Mouse (Mus musculus): Measurements from ENCODE around the gene Mpdz.

DNA sequence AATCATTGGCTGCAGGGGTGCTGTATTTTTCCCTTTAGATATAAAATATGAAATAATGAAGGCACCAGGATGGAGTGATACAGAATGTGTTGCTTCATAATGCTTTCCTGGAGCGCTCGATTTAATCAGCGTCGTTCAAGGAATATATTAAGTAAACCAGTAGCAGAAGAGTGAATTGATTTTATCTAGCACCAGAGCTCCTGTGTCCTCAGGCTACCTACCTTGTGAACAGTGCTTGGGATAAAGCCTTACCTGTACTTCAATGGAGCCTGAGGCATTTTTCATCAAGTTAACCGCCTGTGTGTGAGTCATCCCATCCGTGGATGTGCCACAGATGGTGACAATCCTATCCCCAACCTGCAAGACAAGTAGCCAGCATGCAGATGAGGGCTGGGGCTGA is 159.5 kb downstream of the Mpdz start:
- TF ChIP-seq POLR2A (IDR thresholded peaks at IDR 0.05; ENCODE audit: control insufficient read depth in 1 of 2, insufficient read depth in 1 of 2, low read depth in 1 of 2, low read length in 2 of 2, poor library complexity in 1 of 2): no peak
- no peak for TF ChIP-seq POLR2AphosphoS2 (IDR thresholded peaks at IDR 0.05; ENCODE audit: low read length)
- TF ChIP-seq ZKSCAN1 (IDR thresholded peaks at IDR 0.05; ENCODE audit: low read depth, low read length): no peak
- no peak for TF ChIP-seq CTCF (IDR thresholded peaks at IDR 0.05 in 2 of 3, conservative IDR thresholded peaks at IDR 0.05 in 1 of 3; ENCODE audit: control insufficient read depth in 1 of 3, insufficient read depth in 1 of 3, low read depth in 2 of 3, low read length in 3 of 3, poor library complexity in 1 of 3, severe bottlenecking in 1 of 3)
- TF ChIP-seq MYC (IDR thresholded peaks at IDR 0.05; ENCODE audit: low read depth, low read length): no peak
- no peak for TF ChIP-seq E2F4 (IDR thresholded peaks at IDR 0.05; ENCODE audit: borderline replicate concordance, low read depth, low read length)

Measured in MEL (cell line).